Mouse (Mus musculus) neural tube, embryonic 10.5 days (tissue): ENCODE data around the gene Comtd1.

ENCODE experiments used
- DNase-seq: peaks from one replicate; pipeline ENCODE4 v3.0.0-alpha.2; 2017; ENCODE audit warnings: low spot score; ENCODE audit errors: extremely low spot score

Gene Comtd1

GRCm38 (mm10) chr14:21806631-21807160 is 42.1 kb downstream of the Comtd1 start:
- no peak for DNase-seq

GRCm38 (mm10) chr14:21806203-21806602 is 42.6 kb downstream of the Comtd1 start:
- DNase-seq, result no peak

GRCm38 (mm10) chr14:21802543-21803206 is 46.1 kb downstream of the Comtd1 start:
- DNase-seq, result no peak

- DNase-seq, result no peak
These were observed 47.2 kb downstream of the Comtd1 start for GRCm38 (mm10) chr14:21801624-21802023.

GRCm38 (mm10) chr14:21800641-21801040 is 48.1 kb downstream of the Comtd1 start:
- DNase-seq, result no peak
